Mouse (Mus musculus): ENCODE data around the gene Anks3.

Gene Anks3

DNA sequence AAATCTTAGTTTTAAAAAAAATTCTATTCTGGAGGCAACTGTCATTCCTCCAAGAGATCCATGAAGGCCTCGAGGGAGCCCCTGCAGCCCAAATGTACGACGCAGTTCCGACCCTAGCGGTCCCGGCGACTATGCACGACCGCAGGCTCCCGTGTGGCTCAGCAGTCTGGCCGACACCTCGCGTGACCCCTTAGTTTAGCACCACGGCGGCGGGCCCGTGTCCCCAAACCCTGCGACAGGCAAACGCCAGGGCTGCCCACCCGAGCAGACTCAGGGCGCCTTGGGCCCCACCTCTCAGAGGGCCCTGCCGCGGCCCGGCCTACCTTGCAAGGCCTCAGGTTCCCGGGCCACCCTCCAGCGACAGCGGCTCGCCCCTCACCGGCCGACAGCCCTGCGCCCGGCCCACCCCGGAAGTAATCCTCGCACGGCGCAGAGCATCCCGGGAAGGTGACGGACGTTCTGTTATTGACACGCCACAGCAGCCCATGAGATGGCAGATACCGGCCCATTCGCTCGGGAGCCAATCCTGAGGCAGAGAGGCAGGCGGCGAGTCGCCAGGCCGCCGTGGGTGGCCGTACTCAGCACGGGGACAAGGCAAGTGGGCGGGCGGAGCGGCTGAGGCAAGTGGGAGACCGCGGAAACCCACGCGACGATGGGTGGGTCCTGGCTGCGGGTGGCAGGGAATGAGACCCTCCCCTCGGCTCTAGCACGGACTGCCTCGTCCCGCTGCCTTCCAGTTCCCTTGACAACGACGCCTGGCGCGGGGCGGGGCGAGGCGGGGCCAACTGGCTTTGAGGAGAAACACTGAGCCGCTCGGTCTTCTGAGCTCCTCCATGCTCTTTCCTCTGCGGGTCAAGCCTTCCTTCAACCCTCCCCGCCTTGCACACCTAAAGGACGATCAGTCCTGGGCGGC is at the start of gene Anks3:
Anks3 (minus strand) TSS at position 409 of the 913 bp plus-strand sequence.
- peak; percentile 99 for DNase-seq (ENCODE audit: low spot score)

DNA sequence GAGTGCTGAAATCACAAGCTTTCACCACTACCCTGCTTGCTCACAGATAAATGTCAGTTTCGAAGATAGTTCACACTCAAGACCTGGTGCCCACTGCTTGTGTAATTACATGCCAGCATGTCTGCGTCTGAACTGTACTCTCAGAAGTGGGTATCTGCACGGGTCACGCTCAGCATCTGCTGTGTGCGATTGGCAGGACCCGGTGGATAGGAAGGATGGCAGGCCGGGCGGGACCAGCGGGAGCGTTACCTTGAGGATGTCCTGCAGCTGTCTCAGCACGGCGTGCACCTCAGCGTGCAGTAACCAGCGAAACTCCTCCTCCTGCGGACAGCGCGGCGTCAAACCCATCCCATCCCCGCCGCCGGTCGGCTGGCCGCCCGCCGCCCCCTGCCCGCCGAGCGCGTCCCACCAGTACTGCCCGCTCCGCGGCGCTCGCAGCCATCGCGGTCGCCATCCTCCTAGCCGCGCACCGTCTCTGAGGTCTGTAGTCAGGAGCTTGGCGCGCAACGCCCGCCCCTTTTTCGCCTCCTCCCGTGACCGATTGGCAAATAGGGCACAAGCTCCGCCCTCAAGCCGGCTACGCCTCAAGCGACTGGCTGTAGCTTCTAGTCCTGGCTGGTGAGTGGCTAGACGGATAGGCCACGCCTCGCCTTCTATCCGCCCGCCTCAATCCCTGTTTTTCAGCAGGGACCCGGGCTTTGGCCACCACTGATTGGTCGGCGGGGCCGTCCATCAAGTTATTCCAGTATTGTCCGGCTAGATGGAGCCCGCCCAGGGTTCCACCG is 49.2 kb upstream of the Anks3 start, which contains the start of gene Rogdi:
Rogdi (minus strand) TSS at position 500 of the 785 bp plus-strand sequence.
- peak; percentile 99 for DNase-seq (ENCODE audit: low spot score)

DNA sequence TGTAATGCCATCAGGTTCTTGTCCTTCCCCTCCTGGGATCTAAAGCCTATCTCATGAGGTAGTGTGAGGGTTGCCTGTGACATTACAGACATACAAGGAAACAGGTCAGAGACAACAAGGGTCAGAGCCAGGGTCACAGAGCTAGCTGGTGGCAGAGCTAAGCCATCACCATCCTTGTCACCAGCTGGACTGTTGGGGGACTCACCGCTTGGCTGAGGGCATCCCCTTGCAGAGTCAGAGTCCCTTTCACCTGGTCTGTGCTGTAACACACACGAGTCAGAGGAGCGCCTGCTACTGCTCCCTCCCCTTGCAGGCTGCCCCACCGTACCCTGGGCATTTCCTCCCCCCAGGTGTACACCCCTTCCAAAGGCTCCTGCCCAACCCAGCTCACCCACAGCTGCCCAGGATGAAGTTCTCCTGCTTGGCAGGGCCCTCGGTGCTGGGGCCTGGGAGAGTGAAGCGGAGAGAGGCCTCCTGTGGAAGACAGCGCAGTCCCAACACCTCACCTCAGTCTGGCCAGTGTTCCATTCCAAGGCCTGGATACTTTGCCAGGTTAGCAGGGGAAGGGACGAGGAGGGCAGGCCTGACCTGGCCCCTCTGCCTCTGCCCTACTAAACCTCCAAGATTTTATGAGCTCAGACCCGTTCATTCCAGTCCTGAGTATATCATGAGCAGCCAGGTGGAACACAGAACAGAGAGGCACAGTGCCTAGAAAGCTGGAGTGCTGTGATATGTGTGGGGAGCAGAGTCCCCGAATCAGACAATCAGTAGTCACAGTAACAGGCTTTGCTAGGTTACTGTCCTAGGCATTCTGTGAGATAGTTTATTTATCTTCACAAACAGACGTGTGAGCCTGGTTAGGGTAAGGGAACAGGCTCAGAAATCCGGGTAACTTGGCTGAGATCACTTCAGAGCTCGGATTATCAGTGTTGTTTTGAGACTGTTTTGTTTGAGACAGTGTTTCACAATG is 48.3 kb upstream of the Anks3 start:
- DNase-seq (ENCODE audit: low spot score), result no peak

DNA sequence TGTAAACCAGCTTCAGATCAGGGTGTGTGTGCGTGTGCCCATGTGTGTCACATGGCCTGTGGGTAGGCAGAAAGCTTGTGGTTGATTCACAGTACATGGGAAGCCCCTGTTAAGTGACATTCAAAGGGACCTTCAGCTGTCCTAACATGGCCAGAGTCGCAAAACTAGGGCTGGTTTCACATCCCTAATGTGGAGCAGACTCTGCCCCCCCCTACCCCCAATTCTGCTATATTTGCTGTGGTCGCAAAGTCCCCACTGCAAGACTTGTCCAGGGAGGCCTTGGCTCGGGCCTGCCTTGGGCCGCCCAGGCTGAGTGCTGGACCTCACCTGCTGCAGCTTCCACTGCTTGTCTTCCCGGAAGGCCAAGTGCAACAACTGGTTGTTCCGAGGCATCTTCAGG is 47.3 kb upstream of the Anks3 start:
- no peak for DNase-seq (ENCODE audit: low spot score)

DNA sequence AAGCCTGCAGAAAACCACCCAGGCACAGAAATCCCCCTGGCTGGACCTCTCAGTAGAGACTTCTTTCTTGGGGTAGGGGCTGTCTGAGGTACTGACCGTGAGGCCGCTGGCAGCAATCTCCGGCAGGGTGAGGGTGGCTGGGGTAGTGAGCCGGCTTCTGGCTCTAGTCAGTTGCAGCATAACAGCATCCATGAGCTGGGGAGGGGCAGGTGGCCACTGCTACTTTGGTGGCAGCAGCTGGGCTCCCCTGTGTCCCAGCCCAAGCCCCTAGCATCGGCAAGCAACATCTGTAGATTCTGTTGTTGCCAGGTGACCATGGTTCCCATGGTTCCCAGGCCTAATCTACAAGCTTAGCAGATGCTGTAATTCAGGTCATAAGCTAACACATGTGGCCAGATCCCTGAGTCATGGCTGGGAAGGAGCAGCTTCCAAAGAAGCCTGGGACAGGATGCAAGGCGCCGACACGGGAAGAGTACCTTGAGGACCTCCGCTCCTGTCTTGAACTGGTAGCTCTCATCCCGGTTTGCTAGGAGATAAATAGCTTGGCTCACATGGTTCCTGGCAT is 46.4 kb upstream of the Anks3 start:
- DNase-seq (ENCODE audit: low spot score), result no peak

DNA sequence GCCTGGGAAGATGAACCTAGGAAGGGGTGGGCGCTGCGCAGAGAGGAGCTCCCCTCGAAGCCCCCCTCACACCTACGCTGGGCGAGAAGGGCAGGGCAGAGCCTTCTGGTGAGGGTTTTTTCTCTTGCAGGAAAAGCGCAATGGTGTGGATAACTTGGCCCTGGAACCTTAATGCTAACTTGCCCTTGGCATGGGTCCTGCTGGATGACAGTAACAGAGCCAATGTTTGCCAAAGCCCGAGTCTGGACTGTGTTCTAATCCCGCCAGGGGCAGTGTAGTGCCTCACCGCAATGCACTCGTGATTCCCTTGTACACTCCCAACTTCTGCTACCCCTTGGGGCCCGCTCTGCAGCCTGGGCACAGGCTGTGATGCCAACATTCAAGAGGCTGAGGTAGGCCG is 44.1 kb upstream of the Anks3 start:
- DNase-seq (ENCODE audit: low spot score), result no peak

DNA sequence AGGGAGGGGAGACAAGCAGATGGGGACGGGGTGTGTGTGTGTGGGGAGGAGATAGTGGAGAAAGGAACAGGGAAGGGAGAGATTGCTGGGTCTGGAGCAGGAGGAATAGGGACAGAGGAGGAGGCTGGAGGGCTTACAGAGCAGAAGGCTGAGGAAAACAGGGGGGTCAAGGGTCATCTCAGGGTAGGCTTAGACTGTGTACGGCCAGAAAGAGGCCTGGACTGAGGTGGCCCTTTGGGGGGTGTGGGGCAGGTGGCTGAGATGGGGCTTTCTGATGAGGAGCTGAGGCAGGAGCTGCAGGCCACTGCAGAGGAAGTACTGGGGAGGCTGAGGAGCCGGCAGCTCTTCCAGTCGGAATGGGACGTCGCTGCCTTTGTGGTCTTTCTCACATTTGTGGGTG is 43.5 kb upstream of the Anks3 start:
- DNase-seq (ENCODE audit: low spot score), result no peak

DNA sequence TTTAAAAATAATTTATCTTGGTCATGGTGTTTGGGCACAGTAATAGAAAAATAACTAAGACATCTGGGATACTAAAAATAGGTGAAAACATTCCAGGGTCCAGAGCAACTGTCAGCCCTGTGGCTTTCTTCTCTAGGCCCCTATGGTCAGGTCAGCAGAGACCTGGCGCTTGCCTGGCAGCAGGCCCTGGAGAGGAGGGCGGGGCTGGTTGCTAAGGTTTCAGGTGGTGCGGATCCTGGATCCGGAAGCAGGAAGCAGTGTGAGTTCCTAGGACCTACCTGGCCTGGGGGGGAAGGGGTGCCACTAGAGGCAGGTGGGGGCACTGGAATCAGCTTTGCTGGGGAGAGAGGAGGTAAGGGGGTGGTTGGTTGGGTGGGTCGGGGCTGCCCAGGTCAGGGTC is 43.1 kb upstream of the Anks3 start, which contains the start of gene Smim22:
Smim22 (plus strand) TSS at position 222 of the 400 bp plus-strand sequence.
- no peak for DNase-seq (ENCODE audit: low spot score)

DNA sequence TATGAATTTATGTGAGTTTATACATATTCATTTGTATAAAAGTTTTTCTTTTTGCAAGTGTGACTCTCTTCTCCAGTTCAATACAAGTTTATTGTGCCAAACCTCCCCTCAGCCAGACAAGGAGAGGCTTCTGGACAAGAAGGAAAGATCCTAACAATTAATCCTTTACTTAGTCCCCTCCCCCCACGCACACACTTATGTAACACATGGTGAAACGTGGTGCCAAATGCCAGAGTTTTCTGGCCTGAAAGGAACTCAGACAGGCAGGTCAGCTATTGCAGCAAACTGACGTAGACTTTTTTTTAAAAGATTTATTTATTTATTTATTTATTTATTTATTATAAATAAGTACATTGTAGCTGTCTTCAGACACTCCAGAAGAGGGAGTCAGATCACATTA is 36.6 kb upstream of the Anks3 start:
- DNase-seq (ENCODE audit: low spot score), result no peak

DNA sequence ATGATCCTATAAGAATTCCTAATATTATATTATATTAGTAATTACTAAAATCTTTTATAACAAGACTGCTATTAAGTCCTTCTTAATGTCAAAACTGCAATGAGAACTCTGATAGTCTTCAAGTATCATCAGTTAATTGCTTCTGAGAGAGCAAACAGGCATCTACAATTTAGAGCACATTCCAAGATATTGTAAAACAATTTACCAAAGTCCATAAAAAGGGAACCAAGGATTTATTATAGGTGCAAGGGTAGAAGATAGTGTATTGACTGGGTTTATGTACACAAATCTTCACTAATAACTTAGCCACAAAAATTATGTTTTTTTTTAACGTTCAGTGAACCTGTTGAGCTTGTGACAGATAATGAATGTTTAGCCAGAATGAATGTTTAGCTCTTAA is 35.0 kb upstream of the Anks3 start:
- no peak for DNase-seq (ENCODE audit: low spot score)

DNA sequence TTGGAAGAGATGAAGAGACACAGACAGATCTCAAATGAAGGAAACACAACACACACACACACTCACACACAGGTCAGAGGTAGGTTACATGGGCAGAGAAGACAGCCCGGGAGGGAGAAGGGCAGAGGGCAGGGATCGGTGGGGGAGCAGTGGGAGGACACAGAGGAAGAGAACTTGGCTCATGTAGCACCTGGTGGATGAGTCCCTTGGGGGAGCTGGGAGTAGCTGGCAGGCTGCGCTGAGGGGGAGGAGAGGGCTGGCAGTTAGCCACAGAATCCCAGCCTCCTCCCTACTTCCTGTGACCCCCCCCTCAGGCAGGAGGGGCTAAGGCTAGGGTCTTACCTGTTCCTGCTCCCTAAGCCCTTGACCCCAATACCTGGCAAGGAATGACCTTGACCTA is 33.5 kb upstream of the Anks3 start, which contains the start of gene Sept12:
Sept12 (minus strand) TSS at position 300 of the 400 bp plus-strand sequence.
- no peak for DNase-seq (ENCODE audit: low spot score)

DNA sequence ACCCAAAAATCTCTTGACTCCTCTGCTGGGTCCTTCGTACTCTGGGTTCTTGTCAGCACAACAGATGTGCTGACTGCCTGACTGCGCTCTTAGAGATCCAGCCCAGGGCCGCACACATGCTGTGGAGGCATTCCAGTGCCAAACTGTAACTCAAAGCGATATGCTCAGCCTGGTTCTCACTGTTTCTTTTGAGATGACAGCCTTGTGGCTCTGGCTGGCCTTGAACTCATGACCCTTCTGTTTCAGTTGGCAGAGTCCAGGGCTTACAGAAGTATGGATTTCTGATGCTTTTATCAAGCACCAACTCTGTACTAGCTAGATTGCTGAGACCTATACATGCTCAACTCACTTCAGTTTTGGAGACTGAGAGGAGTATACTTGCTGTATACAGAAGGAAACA is 29.3 kb upstream of the Anks3 start:
- DNase-seq (ENCODE audit: low spot score), result no peak

DNA sequence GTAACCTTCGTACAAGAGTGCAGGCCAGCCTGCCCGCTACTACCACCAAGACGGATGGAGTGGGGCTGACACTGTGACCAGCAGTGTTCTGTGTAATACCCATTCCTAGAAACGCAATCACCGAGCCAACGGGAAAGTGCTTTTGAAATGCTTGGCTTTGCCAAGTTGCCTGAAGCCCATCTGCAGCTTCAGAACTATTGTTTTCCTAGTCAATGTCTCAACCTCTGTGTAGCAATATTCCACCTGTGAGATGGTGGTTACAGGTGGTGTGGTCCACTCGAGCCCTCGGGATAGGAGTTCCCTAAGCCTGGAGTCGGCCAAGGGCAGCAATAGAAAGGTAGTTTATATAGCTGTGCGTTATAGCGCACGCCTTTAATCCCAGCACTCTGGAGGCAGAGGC is 20.7 kb upstream of the Anks3 start:
- DNase-seq (ENCODE audit: low spot score), result no peak

DNA sequence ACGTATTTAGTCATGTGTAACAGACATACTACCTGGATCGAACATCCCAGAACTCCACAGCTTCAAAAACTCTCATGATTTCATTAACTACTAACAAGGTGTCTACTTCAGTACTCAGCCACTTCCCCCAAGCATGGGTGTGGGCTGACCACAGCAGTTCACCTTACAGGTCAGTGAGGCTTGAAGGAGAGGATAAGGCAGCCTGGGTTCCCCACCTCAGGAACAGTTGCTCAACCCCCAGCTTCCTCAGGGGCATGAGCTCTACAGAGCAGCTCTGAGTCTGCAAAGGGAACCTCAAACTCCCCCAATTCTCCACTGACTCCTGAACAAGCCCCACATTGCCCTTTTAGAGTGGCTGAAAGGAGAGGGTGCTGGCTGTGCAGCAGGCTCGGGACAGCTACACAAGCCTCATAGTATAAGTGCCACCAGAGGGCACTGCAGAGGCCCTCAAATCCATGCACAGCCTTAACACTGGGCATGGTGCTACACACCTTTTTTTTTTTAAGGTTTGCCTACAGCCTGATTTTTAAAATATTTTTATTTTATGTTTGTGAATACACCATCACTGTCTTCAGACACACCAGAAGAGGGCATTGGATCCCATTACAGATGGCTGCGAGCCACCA is 15.9 kb upstream of the Anks3 start:
- DNase-seq (ENCODE audit: low spot score), result no peak

DNA sequence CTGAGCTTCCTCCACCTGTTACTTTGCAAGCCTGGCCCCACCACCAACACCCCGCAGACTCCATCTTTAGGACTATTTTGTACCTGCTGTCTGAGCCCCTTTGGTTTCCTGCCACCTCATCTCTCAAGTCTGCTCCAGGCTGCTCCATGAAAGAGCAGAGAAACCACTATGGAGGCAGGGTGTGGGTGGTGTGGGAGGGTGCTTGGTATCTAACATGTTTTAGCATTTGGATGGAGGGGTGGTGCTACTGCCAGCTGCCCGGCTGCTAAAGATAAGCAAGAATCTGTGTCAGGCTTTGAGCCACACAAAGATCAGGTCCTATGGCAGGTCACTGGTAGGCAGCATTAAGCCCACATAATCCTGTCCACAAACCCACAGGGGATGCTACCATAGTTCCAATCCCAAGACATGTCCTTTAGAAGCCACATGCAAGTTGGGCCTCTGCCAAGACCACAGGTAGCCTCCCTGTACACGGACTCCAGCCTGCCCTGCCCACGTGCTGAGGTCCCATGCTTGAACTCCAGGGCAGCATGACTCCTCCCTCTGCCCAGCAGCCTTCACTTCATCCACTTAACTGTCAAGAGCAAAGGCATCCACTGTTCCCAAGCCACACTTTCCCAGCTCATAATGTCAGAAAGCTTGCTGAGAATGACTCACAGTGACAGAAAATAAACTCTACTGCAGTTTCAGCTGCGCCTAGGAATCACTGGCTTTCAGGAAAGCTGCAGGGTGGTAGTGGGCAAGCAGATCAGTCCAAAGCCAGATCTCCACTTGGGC is 14.5 kb upstream of the Anks3 start:
- peak; percentile 43 for DNase-seq (ENCODE audit: low spot score)

DNA sequence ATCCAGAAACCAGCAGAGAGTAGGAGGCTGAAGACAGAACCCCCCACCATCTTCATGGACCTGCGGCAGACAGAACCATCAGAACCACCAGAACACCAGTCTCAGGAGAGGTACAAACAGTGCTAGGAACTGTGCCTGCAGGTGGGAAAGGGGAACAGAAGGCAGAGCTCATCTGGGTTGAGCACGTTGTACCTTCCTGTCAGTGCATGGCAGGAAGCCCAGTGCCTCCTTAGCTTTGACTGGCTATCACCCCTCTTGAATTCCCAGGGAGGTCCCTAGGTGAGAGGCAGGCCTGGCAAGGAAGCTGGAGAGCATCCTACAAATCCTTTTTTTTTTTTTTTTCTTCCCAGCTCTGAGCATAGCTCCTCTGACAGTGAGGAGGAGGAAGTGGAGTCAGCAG is 12.2 kb upstream of the Anks3 start:
- no peak for DNase-seq (ENCODE audit: low spot score)

DNA sequence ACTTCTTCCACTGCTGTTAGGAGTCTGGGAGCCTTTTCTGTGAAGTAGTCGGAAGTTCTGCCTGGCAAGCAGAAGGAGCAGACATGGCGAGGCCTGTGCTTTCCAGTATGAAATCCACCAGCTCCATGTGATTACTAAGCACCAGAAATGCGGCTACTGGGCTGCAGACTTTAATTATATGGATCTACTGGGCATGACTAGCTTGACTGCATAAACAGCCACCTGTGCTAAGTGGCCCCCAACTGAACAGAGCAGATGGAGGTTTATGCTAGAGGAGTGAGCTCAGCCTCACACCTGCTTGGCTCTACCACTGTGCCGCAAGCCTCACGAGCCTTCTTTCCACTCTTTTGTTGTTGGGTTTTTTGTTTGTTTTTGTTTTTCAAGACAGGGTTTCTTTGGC is 10.5 kb upstream of the Anks3 start:
- no peak for DNase-seq (ENCODE audit: low spot score)

DNA sequence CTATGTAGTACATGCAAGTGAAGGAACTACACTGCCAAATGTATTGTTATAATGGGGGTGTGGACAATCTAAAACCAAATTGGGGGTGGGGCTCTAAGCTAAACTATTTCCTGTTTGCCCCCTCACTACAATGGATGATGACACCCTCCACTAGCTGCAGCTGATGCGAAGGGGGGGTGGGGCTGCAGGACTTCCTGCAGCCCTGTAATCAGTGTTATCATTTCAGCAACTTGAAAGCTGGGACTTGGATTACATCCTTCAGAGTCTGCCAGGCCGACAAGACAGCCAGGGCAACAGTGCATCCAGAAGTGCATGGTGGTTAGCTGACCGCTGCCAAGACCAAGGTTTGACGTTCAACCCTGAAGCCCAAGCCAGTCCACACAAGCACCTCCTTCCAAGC is 7.6 kb upstream of the Anks3 start:
- DNase-seq (ENCODE audit: low spot score), result no peak

DNA sequence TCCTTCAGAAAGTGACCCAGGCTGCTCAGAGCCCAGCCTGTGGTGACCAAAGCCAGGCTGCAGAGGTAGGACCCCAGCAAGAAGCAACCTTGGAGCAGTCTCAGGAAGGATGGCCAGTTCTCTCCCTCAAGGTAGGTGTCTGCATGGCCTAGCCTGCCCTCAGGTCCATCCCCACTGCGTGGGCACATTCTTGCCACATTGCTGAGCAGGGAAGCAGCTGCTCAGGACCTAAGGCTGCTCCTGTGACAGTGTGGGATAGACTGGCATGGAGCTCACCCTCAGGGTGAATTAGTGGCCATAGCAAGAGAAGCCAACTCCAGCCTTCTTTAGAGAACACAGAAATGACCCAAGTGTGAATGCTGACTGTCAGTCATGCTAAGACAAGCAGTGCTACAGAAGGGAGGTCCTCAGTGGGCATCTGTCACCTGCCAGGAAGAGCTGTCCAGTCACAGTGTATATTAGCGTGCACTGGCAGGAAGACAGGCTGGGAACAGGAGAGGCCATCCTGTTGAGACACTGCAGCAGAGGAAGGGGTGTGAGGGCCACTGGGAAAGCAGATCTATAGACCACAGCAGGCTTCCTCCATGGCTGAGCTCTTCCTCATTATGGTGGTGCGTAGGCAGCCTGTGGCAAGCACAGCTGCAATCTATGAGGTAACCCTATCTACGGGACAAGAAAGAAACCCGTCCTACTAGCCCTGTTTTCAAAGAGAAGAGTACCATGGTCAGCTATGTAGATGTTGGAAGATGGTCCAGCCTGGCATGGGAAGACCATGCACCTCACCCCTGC is 5.2 kb upstream of the Anks3 start:
- no peak for DNase-seq (ENCODE audit: low spot score)

Measured in left cerebral cortex, adult 11 months (tissue).